Mouse (Mus musculus) liver, embryonic 14.5 days (tissue): ENCODE results near the gene Plcl2.

Experiments used
- CTCF ChIP-seq: IDR thresholded peaks from 2 replicates; pipeline ENCODE4 v1.5.1; 2016; ENCODE audit warnings: antibody characterized with exemption, low read depth, control low read depth
- EP300 ChIP-seq: IDR thresholded peaks from 2 replicates; pipeline ENCODE4 v1.6.1; 2016; ENCODE audit warnings: antibody characterized with exemption, low read depth

DNA sequence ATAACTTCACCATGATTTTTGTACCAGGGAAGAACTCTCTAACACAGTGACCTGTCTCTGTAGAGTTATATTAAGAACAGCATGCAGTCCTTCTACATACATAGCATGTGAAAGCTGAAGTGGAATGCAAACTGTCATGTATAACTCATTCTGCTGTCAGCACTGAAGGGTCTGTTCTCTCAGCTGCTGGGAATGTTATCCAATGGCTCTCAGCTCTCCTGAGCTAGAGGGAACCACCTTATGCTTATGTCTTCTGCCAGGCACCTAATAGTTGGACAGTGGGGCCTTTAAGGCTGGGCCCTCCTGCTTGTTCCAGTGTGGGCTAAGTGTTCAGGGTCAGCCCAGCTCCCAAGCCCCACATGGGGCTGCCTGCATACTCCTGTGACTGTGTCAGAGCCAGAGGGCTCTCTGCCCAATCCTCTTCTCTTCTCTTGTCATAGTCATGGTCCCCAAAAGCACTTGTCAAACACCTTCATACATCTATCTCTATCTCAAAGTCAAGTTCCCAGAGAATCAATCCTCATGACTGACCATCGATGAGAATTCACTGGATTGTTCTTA lies 22.1 kb upstream of the Plcl2 start:
- no peak for TF ChIP-seq CTCF
- no peak for TF ChIP-seq EP300
